Mouse (Mus musculus) forebrain, embryonic 16.5 days (tissue): Measurements from ENCODE around the gene Slc38a4. TPM values are rescaled to one million over a fixed set of nuclear protein-coding genes. Genes with fewer than 3 reads are reported as not detected.

ENCODE experiments used
- ATAC-seq: fragments of 200-750 bp; cut with Nextera tagmentation; 2 replicates; pipeline ENCODE4 v1.8.0; 2017; ENCODE audit warnings: mild to moderate bottlenecking, moderate library complexity
- H3K27ac ChIP-seq: fragments of 300-500 bp; sonication (generic); 2 replicates; pipeline ENCODE4 v1.5.1; 2014; ENCODE audit warnings: low read length, control low read depth
- H3K27me3 ChIP-seq: fragments of 300-500 bp; sonication (generic); replicated peaks from 2 replicates; pipeline ENCODE4 v1.6.1; 2014; ENCODE audit warnings: low read length; ENCODE audit not compliant: control insufficient read depth, insufficient read depth
- H3K36me3 ChIP-seq: fragments of 300-500 bp; sonication (generic); 2 replicates; pipeline ENCODE4 v1.6.1; 2014; ENCODE audit not compliant: control insufficient read depth, insufficient read depth
- H3K4me1 ChIP-seq: fragments of 300-500 bp; sonication (generic); replicated peaks from 2 replicates; pipeline ENCODE4 v1.6.1; 2014; ENCODE audit warnings: low read length; ENCODE audit not compliant: control insufficient read depth, insufficient read depth
- H3K4me2 ChIP-seq: fragments of 300-500 bp; sonication (generic); 2 replicates; pipeline ENCODE4 v1.6.1; 2014; ENCODE audit warnings: mild to moderate bottlenecking, low read length, control low read depth
- H3K4me3 ChIP-seq: fragments of 300-500 bp; sonication (generic); replicated peaks from 2 replicates; pipeline ENCODE4 v1.5.1; 2014; ENCODE audit warnings: mild to moderate bottlenecking, low read length, control low read depth
- H3K9ac ChIP-seq: fragments of 300-500 bp; sonication (generic); replicated peaks from 2 replicates; pipeline ENCODE4 v1.6.1; 2014; ENCODE audit warnings: low read depth, low read length, control low read depth
- H3K9me3 ChIP-seq: fragments of 300-500 bp; sonication (generic); 2 replicates; pipeline ENCODE4 v1.6.1; 2016; ENCODE audit warnings: low read length; ENCODE audit not compliant: control insufficient read depth
- whole genome bisulfite sequencing: fragments of 180-500 bp; shearing (Covaris S2); extraction: QIAGEN DNeasy Blood & Tissue Kit; methylation state at CpG from one replicate; pipeline ENCODE4 v1.1.7; 2014; 5-methylcytosine and 5-hydroxymethylcytosine counted together
- polyA plus RNA-seq: library from polyadenylated mRNA; unstranded; fragments of >200 nt; fragmentation: Nextera tagmentation; extraction: Ambion mirVana; gene quantifications from 2 replicates; pipeline ENCODE4 v1.2.1, GENCODE M21; 2015

Slc38a4 gene
- polyA plus RNA-seq, 1 experiment from 2014 or later: 3.7 TPM

GRCm38 (mm10) chr15:97000319-97001251 is 55.2 kb downstream of the Slc38a4 start:
- 69% methylated on average over 17 of the region's 17 CpGs for WGBS

GRCm38 (mm10) chr15:96999401-96999800 is 56.4 kb downstream of the Slc38a4 start:
- Histone ChIP-seq H3K4me2 (no peak overlapping the region), H3K27ac (no peak overlapping the region), H3K9me3 (no peaks in the 10 kb centered on the region), H3K4me3 (no peak overlapping the region), H3K27me3 (no peaks in the 10 kb centered on the region), H3K9ac (no peak overlapping the region), H3K36me3 (no peaks in the 10 kb centered on the region), H3K4me1 (no peaks in the 10 kb centered on the region)
- WGBS: 77% methylated on average over 12 of the region's 12 CpGs
- no peak for ATAC-seq

More at GRCm38 (mm10) chr15:97000319-97001251, 55.2 kb downstream of the Slc38a4 start:
- H3K4me1 ChIP-seq: no peaks in the 10 kb centered on the region
- H3K4me3 ChIP-seq: no peak overlapping the region
- H3K4me2 ChIP-seq: no peak overlapping the region
- H3K9ac ChIP-seq: no peak overlapping the region
- H3K9me3 ChIP-seq: no peaks in the 10 kb centered on the region
- no peaks in the 10 kb centered on the region for H3K36me3 ChIP-seq
- ATAC-seq: no peak
- H3K27ac ChIP-seq: no peak overlapping the region
- H3K27me3 ChIP-seq: no peaks in the 10 kb centered on the region

- no peaks in the 10 kb centered on the region for H3K27me3 ChIP-seq
- ATAC-seq: no peak
- no peaks in the 10 kb centered on the region for H3K36me3 ChIP-seq
- H3K4me1 ChIP-seq: no peaks in the 10 kb centered on the region
- no peak overlapping the region for H3K27ac ChIP-seq
- no peak overlapping the region for H3K4me2 ChIP-seq
- WGBS: 38% methylated on average over 8 of the region's 8 CpGs
- H3K4me3 ChIP-seq: no peak overlapping the region
- H3K9ac ChIP-seq: no peak overlapping the region
- H3K9me3 ChIP-seq: no peaks in the 10 kb centered on the region
Measured at GRCm38 (mm10) chr15:96985618-96986017, 70.1 kb downstream of the Slc38a4 start.

GRCm38 (mm10) chr15:96983581-96984330 is 72.0 kb downstream of the Slc38a4 start:
- H3K4me3 ChIP-seq: no peak overlapping the region
- ATAC-seq: no peak
- no peak overlapping the region for H3K9ac ChIP-seq
- H3K27me3 ChIP-seq: no peaks in the 10 kb centered on the region
- no peaks in the 10 kb centered on the region for H3K9me3 ChIP-seq
- no peaks in the 10 kb centered on the region for H3K4me1 ChIP-seq
- H3K36me3 ChIP-seq: no peaks in the 10 kb centered on the region
- H3K27ac ChIP-seq: no peak overlapping the region
- no peak overlapping the region for H3K4me2 ChIP-seq
- 89% methylated on average over 13 of the region's 13 CpGs for WGBS

GRCm38 (mm10) chr15:96975125-96975524 is 80.6 kb downstream of the Slc38a4 start:
- Histone ChIP-seq H3K4me2 (no peak overlapping the region), H3K36me3 (no peaks in the 10 kb centered on the region), H3K4me1 (no peaks in the 10 kb centered on the region), H3K9me3 (no peaks in the 10 kb centered on the region), H3K27me3 (no peaks in the 10 kb centered on the region), H3K27ac (no peak overlapping the region), H3K9ac (no peak overlapping the region), H3K4me3 (no peak overlapping the region)
- ATAC-seq: no peak
- WGBS: 77% methylated on average over 9 of the region's 9 CpGs

- no peak overlapping the region for H3K9ac ChIP-seq
- no peaks in the 10 kb centered on the region for H3K9me3 ChIP-seq
- H3K27me3 ChIP-seq: no peaks in the 10 kb centered on the region
- ATAC-seq: no peak
- WGBS: 87% methylated on average over 5 of the region's 5 CpGs
- H3K27ac ChIP-seq: no peak overlapping the region
- H3K36me3 ChIP-seq: no peaks in the 10 kb centered on the region
- H3K4me3 ChIP-seq: no peak overlapping the region
- no peak overlapping the region for H3K4me2 ChIP-seq
- no peaks in the 10 kb centered on the region for H3K4me1 ChIP-seq
Measured at GRCm38 (mm10) chr15:96974131-96974530, 81.6 kb downstream of the Slc38a4 start.

- H3K4me1 ChIP-seq: no peaks in the 10 kb centered on the region
- WGBS: 93% methylated on average over 4 of the region's 4 CpGs
- no peaks in the 10 kb centered on the region for H3K36me3 ChIP-seq
- no peak overlapping the region for H3K27ac ChIP-seq
- H3K9me3 ChIP-seq: no peaks in the 10 kb centered on the region
- H3K4me2 ChIP-seq: no peak overlapping the region
- no peak overlapping the region for H3K4me3 ChIP-seq
- no peak for ATAC-seq
- H3K9ac ChIP-seq: no peak overlapping the region
- no peaks in the 10 kb centered on the region for H3K27me3 ChIP-seq
Measured at GRCm38 (mm10) chr15:96973370-96973769, 82.4 kb downstream of the Slc38a4 start.

GRCm38 (mm10) chr15:96972706-96973274 is 83.0 kb downstream of the Slc38a4 start:
- H3K4me3 ChIP-seq: no peak overlapping the region
- no peak overlapping the region for H3K27ac ChIP-seq
- WGBS: 94% methylated on average over 3 of the region's 3 CpGs
- H3K27me3 ChIP-seq: no peaks in the 10 kb centered on the region
- no peaks in the 10 kb centered on the region for H3K9me3 ChIP-seq
- H3K9ac ChIP-seq: no peak overlapping the region
- no peak for ATAC-seq
- H3K4me1 ChIP-seq: no peaks in the 10 kb centered on the region
- H3K4me2 ChIP-seq: no peak overlapping the region
- no peaks in the 10 kb centered on the region for H3K36me3 ChIP-seq

- Histone ChIP-seq H3K9ac (no peak overlapping the region), H3K27me3 (no peaks in the 10 kb centered on the region), H3K4me2 (no peak overlapping the region), H3K4me1 (no peaks in the 10 kb centered on the region), H3K4me3 (no peak overlapping the region), H3K27ac (no peak overlapping the region), H3K36me3 (no peaks in the 10 kb centered on the region), H3K9me3 (no peaks in the 10 kb centered on the region)
- 95% methylated on average over 9 of the region's 9 CpGs for WGBS
- no peak for ATAC-seq
Measured at GRCm38 (mm10) chr15:96971906-96972305, 83.8 kb downstream of the Slc38a4 start.
